Mouse (Mus musculus) bone marrow macrophage, adult 2 months (primary cell): ENCODE measurements at regions not wholly inside any gene's neighbourhood (a gene's known extent, or its start where the extent isn't known, plus 50 kb on each side); places are given as distances from the start of the nearest gene placed in this dataset.

ENCODE experiments used
- H3K27ac ChIP-seq: 2 replicates; pipeline ENCODE4 v1.5.1; 2012; ENCODE audit warnings: low read depth, low read length; ENCODE audit not compliant: insufficient read depth
- H3K4me1 ChIP-seq: 2 replicates; pipeline ENCODE4 v1.6.1; 2012; ENCODE audit warnings: low read length; ENCODE audit not compliant: control insufficient read depth, insufficient read depth
- H3K4me3 ChIP-seq: 2 replicates; pipeline ENCODE4 v1.5.1; 2012; ENCODE audit warnings: mild to moderate bottlenecking, low read length, moderate library complexity; ENCODE audit not compliant: insufficient read depth
- CTCF ChIP-seq: IDR thresholded peaks from 2 replicates; pipeline ENCODE4 v1.5.1; 2012; ENCODE audit warnings: low read depth, mild to moderate bottlenecking, low read length, moderate library complexity
- POLR2A ChIP-seq: IDR thresholded peaks from 2 replicates; pipeline ENCODE4 v1.6.1; 2012; ENCODE audit warnings: mild to moderate bottlenecking, low read depth, low read length, borderline replicate concordance

DNA sequence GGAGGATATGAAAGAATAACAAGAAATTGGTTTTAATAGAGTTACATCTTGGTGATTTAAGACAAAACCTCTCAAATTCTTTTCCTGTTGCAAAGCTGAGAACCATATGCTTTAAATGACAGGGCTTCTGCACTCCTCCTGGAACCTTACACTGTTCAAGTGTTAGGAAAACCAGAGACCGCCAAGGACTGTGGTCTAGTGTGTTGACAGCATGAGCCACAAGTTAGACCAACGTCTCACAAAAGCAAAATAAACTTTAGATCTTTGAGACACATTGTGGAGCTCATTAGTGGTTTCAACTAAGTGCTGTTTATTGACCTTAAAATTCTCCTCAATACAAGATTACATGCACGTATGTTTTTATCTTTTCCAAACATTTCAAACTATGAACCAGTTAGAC is 402.9 kb upstream of the Kif18a start:
- Histone ChIP-seq H3K4me1 (no peaks in the 10 kb centered on the region), H3K4me3 (no peak overlapping the region), H3K27ac (no peak overlapping the region)
- TF ChIP-seq CTCF (no peak), POLR2A (no peak)

DNA sequence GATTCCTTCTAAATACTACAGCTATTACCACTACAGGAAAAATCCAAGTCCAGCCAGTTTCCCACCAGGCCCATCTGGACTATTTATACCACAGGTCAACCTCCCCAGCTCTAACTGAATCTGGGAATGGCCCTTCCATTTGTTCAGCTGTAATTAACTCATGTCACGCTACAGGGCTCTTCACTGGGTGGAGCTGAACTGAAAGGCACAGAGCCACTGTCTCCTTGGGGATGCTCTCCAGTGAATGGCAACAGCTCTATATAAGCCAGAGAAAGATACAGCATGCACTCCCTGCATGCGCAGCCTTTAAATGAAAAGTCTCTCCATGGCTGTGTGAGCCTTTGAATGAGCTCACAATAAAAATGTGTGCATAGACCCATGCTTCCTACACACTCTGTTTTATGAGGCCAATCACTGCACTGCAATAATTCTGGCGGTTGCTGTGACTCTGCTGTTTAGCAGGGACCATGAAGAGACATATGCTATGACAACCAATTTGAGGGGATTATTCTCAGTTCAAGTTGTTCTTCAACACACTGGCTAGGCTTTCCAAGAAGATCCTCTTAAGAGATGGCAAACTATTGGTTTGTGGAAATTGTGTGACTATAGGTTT is 376.3 kb upstream of the Kif18a start:
- TF ChIP-seq POLR2A (no peak), CTCF (no peak)
- Histone ChIP-seq H3K4me3 (no peak overlapping the region), H3K4me1 (no peaks in the 10 kb centered on the region), H3K27ac (no peak overlapping the region)

DNA sequence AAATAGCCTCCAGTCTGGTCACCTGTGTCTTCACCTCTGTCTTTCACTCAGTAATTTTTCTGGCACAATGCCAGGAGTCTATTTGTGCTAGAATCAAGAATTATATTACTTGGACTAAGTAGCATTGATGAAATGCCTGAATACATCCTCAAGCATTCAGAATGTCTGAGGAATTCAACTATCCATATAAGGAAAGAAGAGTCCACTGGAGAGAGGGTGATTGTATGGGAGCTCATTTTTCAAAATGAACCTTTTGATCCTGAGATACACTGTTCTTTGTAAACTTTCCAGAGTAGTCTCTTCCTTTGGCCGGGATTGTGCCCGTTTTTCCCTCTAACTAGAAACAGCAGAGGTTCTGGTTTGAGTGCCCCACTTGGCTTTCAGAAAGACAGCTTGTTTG is 367.0 kb upstream of the Kif18a start:
- no peak overlapping the region for H3K27ac ChIP-seq

DNA sequence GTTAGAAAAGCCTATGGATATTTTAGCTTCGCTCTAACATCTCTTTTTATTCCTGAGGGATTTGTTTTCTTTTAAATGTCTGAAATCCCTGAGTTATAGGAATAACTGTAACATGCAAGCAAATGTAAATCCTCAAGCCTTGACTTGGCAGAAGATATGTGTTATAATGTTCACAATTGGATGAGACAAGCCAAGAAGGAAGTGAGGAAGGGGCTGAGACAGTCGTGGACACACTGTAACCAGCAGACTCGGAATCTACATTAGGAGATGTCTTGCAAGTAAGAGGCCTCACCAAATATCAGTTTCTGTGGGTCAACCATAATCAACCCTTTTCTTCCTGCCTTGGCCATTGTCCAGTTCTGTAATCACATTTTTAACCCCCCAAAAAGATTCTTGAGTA is 366.6 kb upstream of the Kif18a start:
- TF ChIP-seq POLR2A (no peak), CTCF (no peak)
- Histone ChIP-seq H3K4me3 (no peak overlapping the region), H3K27ac (no peak overlapping the region), H3K4me1 (peaks cover 5% of the 10 kb centered on the region; the same call in 1 of the 2 replicates)

More for the DNA sequence above, 367.0 kb upstream of the Kif18a start:
- Histone ChIP-seq H3K4me3 (no peak overlapping the region), H3K4me1 (peaks cover 4% of the 10 kb centered on the region; the same call in 1 of the 2 replicates)
- TF ChIP-seq CTCF (no peak), POLR2A (no peak)

DNA sequence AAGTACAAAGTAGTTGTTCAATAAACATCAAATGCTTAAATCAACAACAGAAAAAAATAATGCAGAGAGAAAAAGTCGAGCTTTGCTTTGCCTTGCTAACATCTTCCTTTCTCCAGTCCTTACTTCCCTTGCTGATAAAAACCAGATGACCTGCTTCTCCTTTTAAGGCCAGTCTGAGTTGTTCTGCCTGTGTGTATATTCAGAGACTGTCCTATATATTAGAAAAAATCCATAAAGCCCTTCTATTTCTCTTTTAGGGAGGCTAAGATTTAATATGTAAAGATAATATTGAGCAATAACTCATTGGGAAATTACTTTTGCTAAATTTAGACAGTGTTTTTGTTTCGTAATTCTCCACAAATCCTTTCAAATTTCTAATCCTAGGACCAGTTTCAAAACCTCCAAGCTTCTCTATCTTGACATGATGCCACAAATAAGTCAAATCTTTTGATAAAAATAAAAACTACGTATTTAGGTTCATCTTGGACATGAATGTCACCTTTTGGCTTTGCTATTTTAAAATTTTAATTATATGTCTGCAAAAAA is 361.0 kb upstream of the Kif18a start:
- peaks cover 11% of the 10 kb centered on the region for H3K4me1 ChIP-seq
- H3K27ac ChIP-seq, result no peak overlapping the region
- H3K4me3 ChIP-seq, result no peak overlapping the region
- TF ChIP-seq POLR2A (no peak), CTCF (no peak)

DNA sequence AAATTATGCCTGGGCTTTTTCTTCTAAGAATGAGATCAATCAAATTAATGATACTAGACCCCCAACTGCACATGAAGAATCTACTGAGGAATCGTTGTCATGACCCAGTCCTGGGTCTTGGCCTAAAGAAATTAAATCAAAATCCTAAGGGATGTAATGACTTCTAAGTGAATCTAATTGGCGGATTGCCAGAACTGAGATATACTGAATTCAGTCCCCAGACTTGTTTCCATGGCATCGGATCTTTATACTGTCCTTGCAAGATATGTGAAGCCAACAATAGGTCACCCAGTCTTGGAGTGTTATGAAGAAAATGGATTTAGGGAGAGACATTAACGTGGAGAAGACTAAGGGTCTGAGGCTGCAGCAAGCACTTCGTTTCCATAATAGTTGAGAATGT is 360.4 kb upstream of the Kif18a start:
- Histone ChIP-seq H3K27ac (no peak overlapping the region), H3K4me1 (peaks cover 11% of the 10 kb centered on the region), H3K4me3 (no peak overlapping the region)
- TF ChIP-seq POLR2A, result no peak
- no peak for TF ChIP-seq CTCF

DNA sequence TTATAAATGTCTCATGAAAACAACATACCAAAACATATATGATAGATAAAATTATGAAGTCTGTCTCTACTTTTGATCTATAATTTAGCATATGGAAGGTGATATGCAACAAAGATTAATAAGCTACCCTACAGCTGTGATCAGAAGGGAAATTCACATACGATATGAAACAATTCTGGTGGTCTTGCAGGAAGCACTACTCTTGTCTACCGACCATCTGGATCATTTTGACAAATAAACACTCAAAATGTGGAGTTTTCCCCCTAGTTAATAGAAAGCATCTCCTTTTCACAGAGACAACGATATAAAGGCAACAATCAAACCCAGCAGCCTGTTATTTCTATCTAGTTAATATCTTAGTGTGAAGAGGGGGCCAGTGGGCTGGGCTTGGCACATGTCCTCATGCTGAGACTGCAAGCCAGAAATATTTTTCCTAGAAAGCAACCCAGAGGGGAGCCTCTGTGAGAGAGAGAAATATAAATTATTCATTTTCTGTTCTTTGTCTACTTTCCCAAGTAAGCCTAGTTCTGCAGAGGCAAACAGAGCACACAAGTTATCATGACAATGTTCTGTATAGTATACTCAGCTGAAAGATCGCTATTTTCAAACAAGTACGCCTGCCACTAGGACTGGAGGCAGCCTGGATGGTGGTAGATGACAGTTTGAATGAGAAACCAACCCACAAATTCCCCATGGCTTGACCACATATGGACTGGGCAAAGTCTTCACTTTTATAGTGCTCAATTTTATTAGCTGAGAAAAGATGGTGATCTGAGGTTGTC is 344.4 kb upstream of the Kif18a start:
- TF ChIP-seq CTCF, result no peak
- TF ChIP-seq POLR2A, result no peak
- H3K27ac ChIP-seq, result no peak overlapping the region
- no peak overlapping the region for H3K4me3 ChIP-seq
- H3K4me1 ChIP-seq, result no peaks in the 10 kb centered on the region

DNA sequence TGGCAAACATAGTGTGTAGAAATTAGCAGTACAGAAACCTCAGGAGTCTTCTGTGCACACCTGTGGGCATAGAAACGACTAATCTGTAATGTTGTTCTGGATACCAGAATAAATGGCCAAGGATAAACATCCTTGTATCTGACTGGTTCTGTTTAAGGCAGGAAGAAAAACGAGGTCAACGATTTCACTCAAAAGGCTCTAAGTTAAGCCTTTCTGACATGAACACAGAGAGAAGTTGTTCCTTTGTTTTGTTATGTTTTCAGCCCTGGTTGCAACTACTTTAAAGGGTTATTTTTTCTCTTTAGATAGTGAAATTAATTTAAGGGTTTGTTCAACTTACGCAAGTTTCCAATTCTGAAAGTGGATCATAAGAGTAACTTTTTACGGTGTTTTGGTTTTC is 299.6 kb upstream of the Kif18a start:
- Histone ChIP-seq H3K4me3 (no peak overlapping the region), H3K4me1 (no peaks in the 10 kb centered on the region), H3K27ac (no peak overlapping the region)
- no peak for TF ChIP-seq POLR2A
- no peak for TF ChIP-seq CTCF

DNA sequence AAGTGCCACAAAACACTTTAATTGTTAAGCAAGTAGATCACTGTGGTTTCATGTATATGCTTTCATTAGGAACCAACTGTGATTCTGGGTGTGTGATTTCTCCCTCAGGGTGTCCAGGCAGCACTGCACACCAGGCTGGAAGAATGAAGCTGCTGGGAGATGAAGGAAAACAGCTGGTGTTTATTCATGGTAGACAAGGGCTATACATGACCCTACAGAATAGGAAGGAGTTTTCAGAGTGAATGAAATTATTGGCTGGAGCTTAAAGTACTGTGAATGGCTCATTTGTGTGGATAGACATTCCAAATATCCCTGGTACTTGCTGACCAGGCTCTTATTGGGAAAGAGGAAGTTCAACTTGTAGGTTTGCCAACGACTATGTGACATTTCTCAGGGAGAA is 264.3 kb upstream of the Kif18a start:
- Histone ChIP-seq H3K4me1 (no peaks in the 10 kb centered on the region), H3K27ac (no peak overlapping the region)
- no peak for TF ChIP-seq POLR2A
- no peak for TF ChIP-seq CTCF

More for the DNA sequence above, 264.3 kb upstream of the Kif18a start:
- no peak overlapping the region for H3K4me3 ChIP-seq
